Mouse (Mus musculus): Measurements from ENCODE around the gene Hs3st1.

Hs3st1 gene

DNA sequence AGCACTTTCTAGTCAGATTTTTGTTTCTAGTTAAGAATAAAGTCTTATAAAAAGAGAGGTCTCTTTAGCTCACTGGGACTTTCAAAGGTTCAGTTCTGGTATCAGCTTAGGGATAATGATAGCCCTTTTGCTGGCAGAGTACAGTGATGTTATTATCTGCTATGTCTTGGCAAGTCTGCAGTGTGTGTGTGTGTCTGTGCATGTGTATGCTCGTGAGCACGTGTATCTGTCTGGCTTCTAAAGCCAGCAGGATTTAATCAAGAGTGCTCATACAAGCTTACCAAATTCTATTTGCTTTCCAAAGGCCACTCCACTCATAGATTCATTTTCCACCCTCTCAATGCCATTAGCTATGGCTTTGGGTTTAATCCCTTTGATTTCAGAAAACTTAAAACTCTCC, 160.5 kb downstream of the Hs3st1 start:
- no peak for DNase-seq (ENCODE audit: extremely low spot score, low spot score)
